Mouse (Mus musculus) cortical plate, adult 2 months (tissue): ENCODE data around the gene Shisa6.

Experiments used
- CTCF ChIP-seq: fragments of 200-500 bp; IDR thresholded peaks from 2 replicates; pipeline ENCODE4 v1.5.1; 2011; ENCODE audit warnings: mild to moderate bottlenecking, control low read depth, low read length; ENCODE audit not compliant: insufficient read depth; ENCODE audit errors: extremely low read depth
- POLR2A ChIP-seq: fragments of 200-500 bp; IDR thresholded peaks from 2 replicates; pipeline ENCODE4 v1.6.1; 2011; ENCODE audit warnings: mild to moderate bottlenecking, low read length, control low read depth; ENCODE audit not compliant: insufficient read depth; ENCODE audit errors: extremely low read depth

- TF ChIP-seq POLR2A (no peak), CTCF (no peak)
Measured at GRCm38 (mm10) chr11:66418216-66418615, 107.5 kb downstream of the Shisa6 start.
